Mouse (Mus musculus) layer of hippocampus, postnatal 36 days (tissue): ENCODE measurements at regions not wholly inside any gene's neighbourhood (a gene's known extent, or its start where the extent isn't known, plus 50 kb on each side); places are given as distances from the start of the nearest gene placed in this dataset.

Source experiments
- DNase-seq, 2 experiments: peaks; one replicate each; pipeline ENCODE4 v3.0.0; 2022

DNA sequence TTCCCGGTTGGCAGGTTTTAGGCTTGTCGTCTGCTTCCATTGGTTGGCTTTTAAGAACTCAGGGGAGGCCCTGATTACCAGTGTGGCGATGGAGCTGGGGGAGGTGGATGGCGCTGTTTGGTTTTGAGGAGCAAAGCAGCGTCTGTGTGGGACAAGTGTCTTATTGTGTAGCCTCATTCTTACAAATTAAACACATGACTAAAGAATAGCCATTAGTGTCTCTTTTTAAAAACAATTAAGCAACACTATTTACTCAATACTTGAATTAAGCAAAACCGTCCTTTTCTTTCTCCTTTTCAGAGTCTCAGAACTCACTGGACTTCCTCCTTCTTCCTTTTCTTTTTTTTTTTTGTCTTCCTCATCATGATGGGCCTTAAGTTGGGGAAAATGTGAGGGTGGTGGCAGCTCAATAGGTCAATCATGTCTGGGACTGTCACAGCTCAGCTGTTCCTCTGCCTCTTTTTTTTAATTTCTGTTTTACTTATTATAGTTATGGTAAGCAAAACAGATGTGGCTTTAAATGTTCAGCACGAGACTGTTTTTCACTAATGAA, 89.1 kb downstream of the Kcnrg start:
- DNase-seq, result no peak

DNA sequence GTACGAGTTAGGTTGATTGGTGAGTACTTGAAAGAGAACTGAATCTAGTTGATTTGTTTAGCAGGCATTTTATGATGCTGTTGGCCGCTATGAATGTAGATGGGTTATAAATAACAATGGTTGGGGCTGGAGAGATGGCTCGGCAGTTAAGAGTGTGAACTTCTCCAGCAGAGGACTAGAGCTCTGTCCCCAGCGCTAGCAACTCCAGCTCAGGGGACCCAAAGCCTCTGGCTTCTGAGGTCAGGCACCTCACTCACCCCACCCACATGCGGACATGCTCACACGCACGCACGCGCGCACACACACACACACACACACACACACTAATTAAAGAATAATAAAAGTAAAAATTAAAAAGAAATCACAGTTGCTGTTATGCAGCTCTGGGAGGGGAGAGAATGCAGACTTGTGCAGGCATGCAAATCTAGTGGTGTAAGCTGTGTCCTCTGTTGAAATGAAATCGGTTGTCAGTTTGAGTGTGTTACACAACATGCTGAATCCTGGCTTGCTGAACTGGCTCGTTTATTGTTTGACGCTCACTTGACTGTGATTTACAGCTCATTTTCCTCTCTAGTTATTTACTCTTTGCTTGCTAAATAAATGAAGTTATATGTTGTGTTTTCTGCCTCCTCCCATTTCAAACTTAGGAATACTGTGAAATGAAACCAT, 89.8 kb downstream of the Kcnrg start:
- no peak for DNase-seq

DNA sequence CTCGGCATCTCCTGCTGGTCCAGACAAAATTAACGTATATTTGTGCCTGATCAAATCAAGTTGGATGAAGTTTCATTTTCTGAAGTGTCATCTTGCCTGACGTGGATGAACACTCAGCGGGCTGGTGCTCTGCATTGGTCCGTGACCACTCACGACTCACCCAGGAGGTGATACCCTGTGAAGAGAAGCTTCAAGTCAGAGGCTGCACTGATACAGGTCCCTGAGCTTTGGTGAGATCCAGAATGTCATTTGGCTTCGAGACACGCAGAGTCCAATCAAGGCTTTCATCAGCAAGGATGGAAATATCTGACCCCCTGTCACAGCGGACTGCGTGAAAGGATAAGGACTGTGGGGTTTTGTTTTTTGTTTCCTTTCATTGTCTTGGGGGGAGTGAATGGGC, 90.4 kb downstream of the Kcnrg start:
- no peak for DNase-seq

GRCm38 (mm10) chr14:61698358-61699055, 91.2 kb downstream of the Kcnrg start:
- DNase-seq, result no peak

DNA sequence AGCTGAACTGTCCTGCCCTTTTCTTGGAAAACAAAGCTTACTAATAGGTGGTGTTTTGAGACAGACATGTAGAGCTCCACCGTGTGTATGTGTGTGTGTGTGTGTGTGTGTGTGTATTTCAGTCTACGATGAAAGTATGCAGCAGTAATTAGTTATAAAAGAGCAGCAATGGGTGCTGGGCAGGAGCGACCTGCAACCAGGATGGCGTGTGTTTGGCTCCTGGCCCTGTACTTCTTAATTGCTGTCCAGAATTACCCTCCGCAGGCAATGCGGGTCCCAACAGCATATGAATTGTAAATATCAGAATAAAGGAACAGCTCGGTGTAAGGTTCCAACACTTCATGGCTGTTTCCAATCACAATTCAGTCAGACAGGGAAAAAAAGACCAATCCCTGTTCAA, 92.4 kb downstream of the Kcnrg start:
- DNase-seq, result no peak

GRCm38 (mm10) chr14:61701131-61701530, 93.9 kb downstream of the Kcnrg start:
- no peak for DNase-seq

DNA sequence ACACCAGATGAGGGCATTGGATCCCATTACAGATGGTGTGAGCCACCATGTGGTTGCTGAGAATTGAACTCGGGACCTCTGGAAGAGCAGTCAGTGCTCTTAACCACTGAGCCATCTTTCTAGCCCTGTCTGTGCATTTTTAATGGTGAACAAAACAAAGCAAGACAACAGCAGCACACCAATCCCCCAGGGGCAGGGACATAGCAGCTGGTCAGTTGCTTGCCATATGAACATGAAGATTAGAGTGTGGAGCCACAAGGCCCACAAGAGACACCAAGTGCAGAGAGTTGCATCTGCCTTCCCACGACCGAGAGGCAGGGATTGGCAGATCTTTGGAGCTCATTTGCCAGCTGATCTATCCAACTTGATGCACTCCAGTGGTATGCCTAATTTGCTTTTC, 96.7 kb downstream of the Kcnrg start:
- no peak for DNase-seq

DNA sequence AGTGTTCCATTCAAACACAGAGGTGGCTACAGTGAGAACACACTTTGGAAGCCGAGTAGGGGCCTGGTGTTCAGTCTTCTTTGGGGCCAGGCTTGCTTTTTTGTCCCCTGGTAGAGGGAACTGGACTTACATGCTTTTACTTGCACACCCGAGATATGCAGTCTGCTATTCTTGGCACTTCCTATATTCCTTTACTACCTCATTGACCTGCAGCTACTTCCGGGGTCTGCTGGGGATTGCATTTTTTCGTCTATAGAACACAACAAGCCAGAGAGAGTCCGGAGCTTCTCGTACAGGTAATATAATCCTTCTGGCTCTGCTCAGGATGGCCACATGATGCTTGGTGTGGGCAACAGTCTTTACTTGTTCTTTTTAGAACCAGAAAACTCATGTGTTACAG, 99.7 kb downstream of the Kcnrg start:
- no peak for DNase-seq

DNA sequence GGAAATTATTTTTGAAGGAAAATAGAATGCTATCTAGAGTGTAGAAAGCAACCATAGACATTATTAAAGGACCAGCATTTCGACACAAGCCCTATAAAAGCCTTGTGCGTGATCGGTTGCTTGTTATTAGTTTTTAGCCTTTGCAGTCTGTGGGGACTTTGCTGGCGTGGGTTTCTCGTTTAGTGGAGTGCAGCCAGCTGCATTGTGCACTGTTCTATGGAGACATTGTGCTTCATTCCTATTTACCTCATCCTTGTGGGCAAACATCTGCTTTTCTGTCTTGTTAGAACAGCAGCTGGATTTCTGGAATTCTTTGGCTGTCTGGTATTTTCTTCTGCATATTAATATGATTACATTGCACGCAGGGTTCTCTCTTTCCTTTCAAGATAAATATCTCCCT, 101.1 kb downstream of the Kcnrg start:
- DNase-seq, result no peak

- no peak for DNase-seq
Measured at GRCm38 (mm10) chr14:61715746-61716145, 108.5 kb downstream of the Kcnrg start.

GRCm38 (mm10) chr14:61718392-61719124, 111.3 kb downstream of the Kcnrg start:
- no peak for DNase-seq

DNA sequence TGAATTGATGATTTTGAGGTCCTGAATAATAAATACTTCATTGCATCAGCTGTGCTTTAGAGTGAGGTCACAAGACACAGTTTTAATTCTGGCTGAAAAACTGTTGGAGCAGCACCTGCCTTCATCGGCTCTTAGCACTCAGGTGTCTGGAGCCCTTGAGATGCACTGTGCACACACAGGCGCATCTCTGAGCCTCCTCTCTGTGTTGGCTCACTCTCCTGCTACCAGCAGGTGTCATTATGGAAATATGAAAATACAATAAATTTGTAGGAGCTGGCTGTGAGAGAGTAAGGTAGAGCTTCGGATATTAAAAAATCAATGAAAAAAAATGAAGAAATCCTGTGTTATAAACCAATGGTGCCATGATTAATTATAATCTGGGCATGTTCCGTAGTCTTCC, 114.0 kb downstream of the Kcnrg start:
- no peak for DNase-seq

DNA sequence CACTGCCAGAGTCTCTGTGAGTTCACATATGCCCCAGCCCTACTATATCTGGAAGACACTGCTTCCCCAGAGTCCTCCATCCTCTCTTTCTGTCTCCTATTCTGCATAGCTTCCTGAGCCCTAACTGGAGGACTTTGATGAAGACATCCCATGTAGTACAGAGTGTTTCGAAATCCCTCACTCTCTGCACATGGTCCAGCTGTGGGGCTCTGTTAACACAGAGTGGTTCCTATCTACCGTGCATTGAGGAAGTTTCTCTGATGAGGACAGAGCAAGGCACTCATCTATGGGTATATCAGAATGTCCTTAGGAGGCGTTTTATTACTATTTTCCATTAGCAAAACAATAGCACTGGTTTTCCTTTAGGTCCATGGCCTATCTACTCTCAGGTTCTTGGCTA, 117.7 kb downstream of the Kcnrg start:
- DNase-seq, result no peak

DNA sequence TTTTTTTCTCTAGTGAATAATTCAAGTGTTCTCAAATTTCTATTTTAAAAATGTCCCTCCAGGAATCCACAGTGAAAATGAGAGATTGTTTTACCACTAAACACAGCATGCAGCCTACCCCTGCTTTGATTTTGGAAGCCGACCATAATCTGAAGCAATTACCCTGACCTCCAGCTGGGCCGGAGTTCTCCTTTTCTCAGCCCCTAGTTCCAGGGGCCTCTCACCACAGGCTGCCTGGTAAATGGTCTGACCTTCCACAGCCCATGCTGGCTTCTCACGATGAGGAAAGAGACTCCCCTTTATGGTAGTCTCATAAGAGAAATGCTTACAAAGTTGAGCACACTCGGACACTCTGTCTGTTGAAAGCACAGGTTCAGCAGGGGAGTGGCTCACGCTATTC, 121.3 kb downstream of the Kcnrg start:
- no peak for DNase-seq

- no peak for DNase-seq
Measured at GRCm38 (mm10) chr14:61735541-61735940, 128.3 kb downstream of the Kcnrg start.

GRCm38 (mm10) chr14:61736384-61737322, 129.4 kb downstream of the Kcnrg start:
- DNase-seq, result no peak

DNA sequence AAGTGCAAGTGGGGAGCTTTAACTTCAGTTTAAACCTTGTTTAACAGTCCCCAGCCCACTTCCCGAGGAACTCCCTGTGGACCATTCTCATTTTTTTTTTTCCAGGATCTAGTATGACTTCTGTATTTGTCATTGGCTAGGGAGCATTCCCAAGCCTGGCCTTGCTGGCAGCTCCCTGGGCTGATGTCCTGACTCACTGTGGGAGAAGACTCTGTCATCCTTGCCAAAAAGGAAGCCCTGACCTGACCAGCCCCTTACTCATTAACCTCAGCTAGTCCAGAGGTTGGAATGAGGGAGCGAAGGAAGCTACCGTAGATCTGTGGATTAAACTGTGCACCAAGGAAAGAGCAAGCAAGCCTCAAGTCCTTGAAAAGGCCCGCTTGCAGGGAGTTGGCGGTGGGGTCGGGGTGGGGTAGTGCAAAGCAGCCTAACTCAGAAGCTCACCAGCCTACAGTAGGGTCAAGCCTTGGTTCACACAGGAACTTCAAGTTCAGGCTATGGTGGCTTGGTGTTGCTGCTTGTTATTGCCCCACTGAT, 130.3 kb downstream of the Kcnrg start:
- DNase-seq, result no peak

GRCm38 (mm10) chr14:61739453-61739852, 132.2 kb downstream of the Kcnrg start:
- DNase-seq, result no peak

- DNase-seq, result no peak
Measured at GRCm38 (mm10) chr14:61743855-61744408, 136.7 kb downstream of the Kcnrg start.

DNA sequence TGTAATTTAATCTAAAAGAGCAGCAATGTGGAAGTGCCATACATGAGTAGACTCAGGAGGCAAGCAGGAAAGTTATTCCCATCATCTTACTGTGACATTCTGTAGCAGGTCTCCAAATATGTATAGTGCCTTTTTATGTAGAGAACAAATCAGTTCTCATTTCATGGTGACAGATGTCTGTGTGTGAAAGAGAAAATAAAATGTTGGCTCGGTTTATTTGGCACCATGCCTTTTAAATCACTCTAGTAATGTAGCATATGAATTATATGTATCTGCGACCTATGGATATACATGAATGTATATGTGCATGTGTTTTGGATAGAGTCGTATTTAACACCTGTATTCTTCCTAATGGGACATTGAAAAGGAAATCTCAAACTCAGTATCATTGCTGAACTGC, 146.2 kb downstream of the Kcnrg start:
- DNase-seq, result no peak

DNA sequence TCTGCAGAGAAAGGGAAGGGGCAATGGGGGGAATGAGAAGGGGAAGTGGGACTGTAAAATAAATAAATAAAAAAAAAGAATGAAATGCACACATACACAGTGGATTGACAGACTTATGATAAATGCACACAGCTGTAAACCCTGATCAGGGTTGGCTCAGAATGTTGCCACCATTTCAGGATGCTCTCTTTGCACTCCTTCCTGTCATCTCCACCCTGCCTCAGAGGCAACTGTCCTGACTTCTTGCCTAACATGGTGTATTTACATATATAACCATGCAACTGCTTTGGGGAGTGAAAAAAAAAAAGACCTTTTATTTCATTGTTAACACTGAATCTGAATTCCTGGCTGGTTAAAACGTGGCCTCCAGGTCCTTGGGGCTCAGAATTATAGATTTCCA, 149.4 kb downstream of the Kcnrg start:
- DNase-seq, result no peak
